8 mouse cellular contexts compared by ENCODE assay signal in the genomic region with DNA sequence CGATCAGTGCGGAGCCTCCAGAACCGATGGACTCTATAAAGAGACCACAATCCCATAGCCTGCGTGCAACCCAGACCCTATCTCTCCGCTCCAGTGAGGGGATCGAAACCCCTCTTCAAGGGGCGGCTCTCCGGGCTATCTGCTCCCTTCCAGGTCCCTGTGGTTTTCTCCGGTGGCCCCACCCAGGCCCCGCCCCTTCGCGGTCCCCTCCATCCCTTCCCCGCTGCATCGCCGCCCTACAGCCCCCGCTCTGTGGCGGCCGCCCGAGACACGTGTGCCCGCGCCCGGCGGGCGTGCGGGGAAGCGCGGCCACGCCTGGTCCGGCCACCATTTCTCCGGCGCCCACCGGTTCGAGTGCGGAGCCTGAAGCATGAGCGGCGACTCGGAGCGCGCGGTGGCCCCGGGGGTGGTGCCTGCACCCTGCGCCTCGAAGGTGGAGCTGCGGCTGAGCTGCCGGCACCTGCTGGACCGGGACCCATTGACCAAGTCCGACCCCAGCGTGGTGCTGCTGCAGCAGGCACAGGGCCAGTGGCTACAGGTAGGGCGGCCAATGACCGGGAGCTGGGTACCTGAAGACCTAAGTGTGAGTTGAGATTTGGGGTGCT. TPM values are rescaled to one million over a fixed set of nuclear protein-coding genes. Genes with fewer than 3 reads are reported as not detected.
DNase-seq lines count a peak whose midpoint lies in the region; ATAC-seq and TF ChIP-seq lines count a peak whose summit lies in the region.

A gene (plus strand): TSS at position 248 of the 605 bp plus-strand sequence.

- ATAC-seq in hindbrain, embryonic 12.5 days (ENCODE audit: low FRiP score), result no peak
- 0 out of 2 replicates have a peak, but pooled peaks have one; percentile 36 for ATAC-seq in limb, embryonic 15.5 days (ENCODE audit: insufficient number of reproducible peaks, low FRiP score, low TSS enrichment, low read depth)

- no peak for TF ChIP-seq CTCF in lung, adult 2 months (IDR thresholded peaks at IDR 0.05; ENCODE audit: insufficient read depth, low read length)

- H3K27ac ChIP-seq in embryonic facial prominence, embryonic 10.5 days (replicated peaks), result no peak within 1 kb of the TSS; the same call in 1 of the 2 replicates
- H3K27ac ChIP-seq in hindbrain, embryonic 12.5 days, result no peak within 1 kb of the TSS
- H3K27ac ChIP-seq in limb, embryonic 15.5 days, result no peak within 1 kb of the TSS

- no peaks in the 10 kb centered on the region for H3K9me3 ChIP-seq in embryonic facial prominence, embryonic 10.5 days
- H3K9me3 ChIP-seq in hindbrain, embryonic 12.5 days (replicated peaks), result no peaks in the 10 kb centered on the region
- H3K9me3 ChIP-seq in limb, embryonic 15.5 days, result no peaks in the 10 kb centered on the region

- H3K27me3 ChIP-seq in embryonic facial prominence, embryonic 10.5 days (replicated peaks; ENCODE audit: low read depth, poor library complexity, severe bottlenecking), result peaks cover 74% of the 10 kb centered on the region
- peaks cover 61% of the 10 kb centered on the region for H3K27me3 ChIP-seq in hindbrain, embryonic 12.5 days
- H3K27me3 ChIP-seq in limb, embryonic 15.5 days, result peaks cover 39% of the 10 kb centered on the region

- TF ChIP-seq POLR2A in lung, adult 2 months (IDR thresholded peaks at IDR 0.05; ENCODE audit: borderline replicate concordance, extremely low read depth, low read depth, low read length), result no peak

- peak within 1 kb of the TSS; percentile 78 for H3K4me2 ChIP-seq in hindbrain, embryonic 12.5 days (replicated peaks)
- peak within 1 kb of the TSS; percentile 91 for H3K4me2 ChIP-seq in limb, embryonic 15.5 days

- under 1% methylated on average over 51 of the region's 51 CpGs for WGBS in lung, adult 2 months
- under 1% methylated on average over 51 of the region's 51 CpGs for WGBS in embryonic facial prominence, embryonic 10.5 days
- WGBS in hindbrain, embryonic 12.5 days, result under 1% methylated on average over 50 of the region's 51 CpGs
- under 1% methylated on average over 50 of the region's 51 CpGs for WGBS in limb, embryonic 15.5 days

- no peak for DNase-seq in lung, adult 2 months
- DNase-seq in lung, postnatal 25 days (ENCODE audit: low spot score), result no peak
- DNase-seq in embryonic facial prominence, embryonic 10.5 days (ENCODE audit: low spot score), result peak; percentile 47
- peak; percentile 51 for DNase-seq in retina, postnatal 1 day
- no peak for DNase-seq in adrenal gland, postnatal 4 days (ENCODE audit: low spot score in 2 of 2)
- DNase-seq in gastrocnemius, adult 8-10 months (ENCODE audit: low spot score in 2 of 2), result no peak

- H3K36me3 ChIP-seq in embryonic facial prominence, embryonic 10.5 days (replicated peaks), result no peaks in the 10 kb centered on the region
- no peaks in the 10 kb centered on the region for H3K36me3 ChIP-seq in hindbrain, embryonic 12.5 days
- no peaks in the 10 kb centered on the region for H3K36me3 ChIP-seq in limb, embryonic 15.5 days

- peak within 1 kb of the TSS; percentile 40 for H3K9ac ChIP-seq in hindbrain, embryonic 12.5 days
- 0 out of 2 replicates have a peak within 1 kb of the TSS, but pooled peaks have one; percentile 31 for H3K9ac ChIP-seq in limb, embryonic 15.5 days

- H3K4me1 ChIP-seq in lung, adult 2 months (ENCODE audit: control insufficient read depth, insufficient read depth, low read length), result peaks cover 11% of the 10 kb centered on the region
- peaks cover 35% of the 10 kb centered on the region for H3K4me1 ChIP-seq in embryonic facial prominence, embryonic 10.5 days
- H3K4me1 ChIP-seq in hindbrain, embryonic 12.5 days, result peaks cover 19% of the 10 kb centered on the region
- peaks cover 18% of the 10 kb centered on the region for H3K4me1 ChIP-seq in limb, embryonic 15.5 days

- H3K4me3 ChIP-seq in lung, adult 2 months (replicated peaks; ENCODE audit: extremely low read depth, low read depth, low read length), result peak within 1 kb of the TSS; percentile 33
- H3K4me3 ChIP-seq in embryonic facial prominence, embryonic 10.5 days, result peak within 1 kb of the TSS; percentile 70
- peak within 1 kb of the TSS; percentile 47 for H3K4me3 ChIP-seq in hindbrain, embryonic 12.5 days
- H3K4me3 ChIP-seq in limb, embryonic 15.5 days, result peak within 1 kb of the TSS; percentile 45

RNA-seq across cellular contexts. Expression of the gene that starts here (rescaled TPM):
- 1.3 and 1.7 TPM in 2 replicates for polyA plus RNA-seq in lung, adult 2 months (2012; rRNA removed)
- 1.8 and 2.0 TPM in 2 replicates for polyA plus RNA-seq in embryonic facial prominence, embryonic 10.5 days (2016; fragmentation: Nextera tagmentation; extraction: Ambion mirVana)
- 0.15 and 0.35 TPM in 2 replicates for polyA plus RNA-seq in hindbrain, embryonic 12.5 days (2016; fragmentation: Nextera tagmentation; extraction: Ambion mirVana)
- polyA plus RNA-seq in limb, embryonic 15.5 days (2015; fragmentation: Nextera tagmentation; extraction: Ambion mirVana), result 0.84 and 1.2 TPM in 2 replicates
- 1 to 10 TPM; 6.3 to 7.3 TPM for total RNA-seq in adrenal gland, postnatal 4 days (2021)
- under 1 TPM in 1 of 4 experiments, not detected in 3; 0.24 TPM for total RNA-seq in gastrocnemius, adult 8-10 months (2022)

Comparison
In these comparisons a context has a peak if more than half of its experiments do, and no peak if none do; other contexts are left out.
1. RNA of the gene that starts here (total RNA-seq): 6.3 to 7.3 TPM in adrenal gland, postnatal 4 days; 0.24 TPM in gastrocnemius, adult 8-10 months; every median in the first group is over 4 times any median in the second.
2. DNase-seq: peak in embryonic facial prominence, embryonic 10.5 days (single experiment) and retina, postnatal 1 day (single experiment); none in lung, adult 2 months (single experiment), lung, postnatal 25 days (single experiment), adrenal gland, postnatal 4 days (0 of 2) and gastrocnemius, adult 8-10 months (0 of 2).
3. Peak in every context shown above with its lines, with median percentiles within 50 percentile points of each other: H3K4me3 ChIP-seq.